Mouse (Mus musculus) thymus, postnatal 4 days (tissue): ENCODE measurements around the gene Snx7.

ENCODE experiments used
- DNase-seq: peaks from one replicate; pipeline ENCODE4 v3.0.0; 2021

Gene Snx7

DNA sequence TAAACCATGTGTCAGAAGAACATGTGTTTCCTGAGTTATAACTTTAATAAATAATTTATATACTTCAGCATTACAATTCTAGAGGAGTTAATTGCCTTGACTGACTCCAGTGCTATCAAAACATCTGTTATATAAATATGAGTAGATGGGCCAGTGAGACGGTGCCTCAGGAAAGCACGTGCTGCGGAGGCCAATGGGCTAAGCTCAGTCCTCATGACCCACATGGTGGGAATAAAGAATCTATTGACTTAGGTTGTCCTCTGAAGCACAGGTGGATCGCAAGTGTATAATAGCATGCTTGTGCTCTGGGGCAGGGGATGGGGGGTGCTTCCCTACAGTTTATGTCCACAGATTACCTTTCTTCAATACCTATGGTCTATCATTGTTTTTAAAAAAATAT is 56.6 kb downstream of the Snx7 start:
- DNase-seq, result no peak

DNA sequence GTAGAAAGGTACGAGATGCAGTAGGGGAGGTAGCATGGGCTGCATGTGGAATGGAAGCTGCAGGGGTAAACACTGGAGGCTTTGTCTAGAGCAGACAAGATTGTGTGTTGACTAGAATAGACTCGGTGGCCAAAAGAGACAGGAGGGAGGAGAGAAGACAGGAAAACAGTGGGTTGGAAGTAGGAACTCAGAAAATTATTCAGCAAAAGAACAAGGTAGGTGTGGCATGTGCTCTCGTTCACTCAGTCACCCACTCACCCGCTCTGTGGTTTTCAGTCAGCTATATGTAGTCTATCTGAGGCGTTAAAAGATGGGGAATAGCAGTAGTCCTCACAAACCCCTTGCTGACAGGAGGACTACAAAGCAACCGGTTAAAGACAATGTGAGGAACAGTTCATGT is 63.0 kb downstream of the Snx7 start:
- DNase-seq, result no peak

DNA sequence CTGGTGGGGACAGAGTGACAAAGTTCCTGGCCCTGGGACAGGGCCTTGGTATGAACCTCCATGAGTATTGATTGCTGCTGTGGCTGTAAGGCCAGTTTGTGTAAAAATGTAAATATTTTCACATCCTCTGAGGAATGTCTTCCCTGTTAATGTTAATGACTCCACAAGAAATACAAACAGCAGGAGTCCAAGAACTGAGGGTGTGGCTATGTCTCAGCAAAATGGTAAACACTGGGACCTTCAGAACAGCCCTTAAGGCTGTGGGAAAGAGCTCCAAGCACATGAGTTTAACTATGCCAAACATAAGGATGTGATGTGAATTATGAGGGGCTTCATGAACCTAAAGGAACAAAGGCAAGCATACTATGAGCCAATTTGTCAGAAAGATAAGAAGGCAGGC is 74.2 kb downstream of the Snx7 start:
- DNase-seq, result no peak

DNA sequence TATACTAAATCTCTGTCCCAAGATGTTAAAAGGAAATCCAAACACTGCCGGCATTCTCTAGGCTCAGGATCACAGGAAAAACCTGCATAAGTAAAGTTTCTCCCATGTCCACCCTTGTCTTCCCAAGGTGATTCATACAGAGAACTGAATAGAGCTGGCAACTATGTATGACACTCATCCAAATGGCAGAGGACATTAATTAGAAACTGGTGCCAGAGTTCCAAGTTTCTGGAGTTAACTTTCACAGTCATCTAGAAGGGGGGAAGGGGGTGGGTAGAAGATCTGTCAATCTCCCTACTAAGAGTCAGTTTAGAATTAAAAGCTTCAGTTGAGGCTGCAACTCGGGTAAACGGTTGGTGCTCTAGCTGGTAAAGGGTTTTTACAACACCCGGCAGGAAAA is 76.8 kb downstream of the Snx7 start:
- no peak for DNase-seq

DNA sequence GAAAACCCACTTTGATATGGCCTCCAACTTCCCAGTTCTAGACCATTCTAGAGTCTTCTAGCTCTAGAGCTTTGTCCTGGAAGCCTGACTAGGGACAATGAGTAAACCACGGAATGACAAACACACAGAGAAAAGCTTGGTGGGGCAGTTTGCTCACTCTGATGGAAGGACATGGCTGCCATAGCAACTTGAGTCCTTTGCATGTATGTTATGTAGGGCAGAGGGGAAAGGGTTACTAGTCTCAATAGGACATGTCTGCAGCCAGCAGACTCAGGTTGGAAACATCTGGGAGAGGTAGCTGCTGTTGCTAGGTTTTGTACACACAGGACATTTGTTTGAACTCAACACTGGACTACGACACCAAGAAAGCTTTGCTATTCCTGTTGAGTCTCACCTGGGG is 77.5 kb downstream of the Snx7 start:
- no peak for DNase-seq

DNA sequence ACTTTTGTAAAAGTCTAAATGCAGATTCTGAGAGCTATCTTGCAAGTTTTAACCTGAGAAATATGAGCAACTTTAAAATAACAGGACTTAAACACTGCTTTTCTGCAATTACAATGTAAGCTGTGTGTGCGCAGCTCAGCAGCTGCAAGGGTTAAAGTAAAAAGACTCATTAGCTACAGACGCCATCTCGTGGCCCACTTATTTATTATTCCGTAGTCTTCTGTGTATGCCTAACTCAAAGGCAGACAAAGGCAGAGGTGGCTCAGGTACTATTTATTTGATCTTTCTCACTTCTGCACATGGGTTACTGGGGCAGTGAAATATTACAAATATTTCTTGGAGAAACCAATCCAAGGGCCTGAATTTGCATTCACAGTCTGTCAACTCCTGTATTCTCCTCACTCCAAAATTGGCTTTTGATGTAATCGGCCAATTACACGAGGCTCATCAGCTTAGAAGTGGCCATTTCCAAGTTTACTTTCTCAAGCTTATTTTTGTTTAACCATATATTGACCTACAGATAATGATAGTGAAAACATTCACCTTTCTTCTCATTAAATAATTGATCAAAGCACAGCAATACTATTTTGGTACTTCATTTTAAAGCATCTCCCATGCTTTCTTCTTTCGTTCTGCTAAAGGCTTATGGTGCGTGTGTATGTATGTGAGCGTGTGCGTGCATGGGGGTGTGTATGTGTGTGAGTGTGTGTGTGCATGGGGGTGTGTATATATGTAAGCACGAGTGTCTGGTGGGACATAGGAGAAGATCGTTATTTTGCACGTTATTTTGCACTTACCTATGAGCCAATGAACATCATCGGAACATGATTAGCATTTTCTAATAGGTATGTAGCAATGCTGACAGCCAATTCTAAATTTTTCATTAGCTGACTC is 79.7 kb downstream of the Snx7 start:
- DNase-seq, result no peak

DNA sequence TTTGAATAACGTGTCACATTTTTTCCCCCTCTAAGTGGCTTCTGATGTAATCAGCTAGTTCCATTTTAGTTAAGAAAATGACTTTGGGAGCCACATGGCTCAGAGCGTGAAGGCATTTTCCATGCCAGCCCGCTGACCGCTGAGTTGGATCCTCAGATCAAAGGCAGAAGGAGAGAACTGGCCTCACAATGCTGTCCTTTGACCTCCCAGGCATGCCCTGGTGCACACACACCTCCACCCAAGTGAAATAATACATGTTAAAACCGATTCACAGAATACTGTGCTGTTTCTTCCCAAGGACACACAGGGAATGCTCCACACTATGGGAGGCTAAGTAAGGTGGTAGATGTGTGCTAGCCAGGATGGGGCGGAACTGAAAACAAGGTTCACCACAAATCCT is 81.5 kb downstream of the Snx7 start:
- DNase-seq, result no peak

DNA sequence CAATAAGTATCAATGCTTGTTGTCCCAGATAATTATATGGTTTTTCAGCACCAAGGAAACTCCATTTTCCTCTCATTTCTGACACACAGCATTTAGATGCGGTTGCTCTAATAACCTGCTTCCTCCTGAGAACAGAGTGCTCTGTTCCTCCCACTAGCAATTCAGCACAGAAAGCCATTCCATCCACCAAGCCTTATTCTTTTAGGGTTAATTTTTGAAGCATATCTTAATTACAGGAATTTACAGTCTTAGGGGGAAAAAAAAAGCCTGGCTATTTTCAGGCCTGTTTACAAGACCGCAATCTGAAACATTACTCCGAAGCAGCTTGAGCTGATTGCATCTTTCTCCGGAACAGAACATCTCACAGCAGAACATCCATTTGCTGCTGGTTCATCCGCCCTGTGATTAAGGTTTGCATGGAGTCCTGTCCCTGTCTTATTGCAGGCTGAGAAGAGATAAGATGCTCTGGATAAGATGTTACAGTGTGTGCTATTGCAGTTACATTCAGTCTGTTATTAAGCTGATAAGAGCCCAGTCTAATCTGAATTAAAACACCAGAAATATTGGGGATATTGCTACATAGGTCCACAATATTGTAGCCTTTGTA is 116.5 kb downstream of the Snx7 start:
- no peak for DNase-seq

DNA sequence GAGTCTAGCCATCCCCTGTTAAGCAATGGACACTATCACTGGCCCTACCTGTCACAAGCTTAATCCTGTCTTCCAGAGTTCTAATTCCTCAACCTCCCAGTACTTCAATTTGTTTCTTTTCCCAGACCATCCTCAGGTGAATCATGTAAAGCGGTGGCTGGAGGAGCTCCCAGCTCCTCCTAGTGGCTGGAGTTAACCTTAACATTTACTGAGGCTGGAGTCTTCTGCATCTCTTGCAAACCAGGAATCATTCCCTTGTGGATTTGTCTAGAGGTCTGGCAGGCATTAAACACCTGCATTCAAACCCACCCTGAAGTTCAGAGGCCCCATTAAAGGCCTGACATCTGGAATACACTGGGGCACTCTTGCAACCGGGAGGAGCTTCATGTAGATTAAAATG is 117.1 kb downstream of the Snx7 start:
- no peak for DNase-seq

DNA sequence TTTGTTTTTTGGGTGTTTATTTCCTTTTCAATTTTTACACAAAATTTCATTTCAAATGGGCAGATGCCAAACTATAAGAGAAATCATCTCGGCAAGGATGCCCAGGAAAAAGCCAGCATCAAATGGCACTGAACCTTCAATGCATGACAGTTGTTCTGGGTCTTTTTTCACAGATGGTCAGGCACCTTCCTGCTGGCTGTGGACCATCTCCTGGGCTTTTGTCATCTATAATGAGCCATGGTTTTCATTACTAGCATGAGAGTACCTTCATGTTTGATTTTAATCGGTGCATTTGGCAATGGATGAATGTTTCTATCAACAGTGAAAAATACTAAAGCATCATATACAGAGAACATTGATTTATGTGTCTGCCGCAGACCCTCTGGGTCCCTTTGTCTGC is 119.5 kb downstream of the Snx7 start:
- DNase-seq, result no peak

DNA sequence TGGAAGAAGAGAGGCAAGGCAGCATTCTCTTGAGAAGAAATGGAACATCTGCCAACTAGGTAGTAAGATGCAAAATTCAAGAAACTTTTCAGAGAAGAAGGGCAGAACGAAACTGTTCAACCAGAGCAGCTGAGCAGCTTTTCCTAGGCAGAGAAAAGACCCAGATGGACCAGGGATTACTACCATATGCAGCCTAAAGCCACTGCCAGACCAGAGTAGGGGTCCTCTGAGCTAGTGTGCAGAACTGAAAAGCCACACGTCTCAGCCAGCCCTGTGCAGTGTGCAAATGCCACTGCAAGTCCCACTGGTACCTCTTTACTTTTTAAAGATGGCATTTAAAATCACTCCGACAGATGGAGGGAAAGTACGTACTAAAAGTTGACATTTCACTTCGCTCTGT is 129.0 kb downstream of the Snx7 start:
- no peak for DNase-seq

DNA sequence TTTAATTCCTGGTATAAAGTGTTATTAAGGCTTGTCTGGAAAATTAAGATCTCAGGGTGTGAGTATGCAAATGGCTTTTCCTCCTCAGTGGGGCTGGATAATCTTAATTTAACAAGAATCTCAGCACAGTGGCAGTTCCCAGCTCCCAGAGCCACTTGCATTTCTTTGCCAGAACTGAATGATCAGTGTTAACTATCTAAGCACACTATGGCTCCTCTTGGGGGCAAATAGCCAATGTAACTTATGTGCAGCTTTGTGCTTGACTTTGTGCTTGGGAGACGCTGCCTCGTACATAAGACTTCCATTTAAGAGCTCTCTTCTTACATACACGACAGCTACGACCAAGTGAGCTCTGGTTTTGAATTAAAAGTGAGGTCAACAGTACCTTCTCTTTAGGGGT is 136.1 kb downstream of the Snx7 start:
- no peak for DNase-seq
